Mouse (Mus musculus) thymus, postnatal 4 days (tissue): ENCODE data around the gene Tln2.
A peak's percentile ranks its signal among the peaks of the same experiment; 100 is the strongest.

Experiments used
- DNase-seq: peaks from one replicate; pipeline ENCODE4 v3.0.0; 2021

The Tln2 gene

GRCm38 (mm10) chr9:67463440-67464122 lies 95.9 kb downstream of the Tln2 start:
- DNase-seq, result no peak

- DNase-seq, result no peak
Measured at GRCm38 (mm10) chr9:67441484-67441883, 118.0 kb downstream of the Tln2 start.

- DNase-seq, result no peak
Measured at GRCm38 (mm10) chr9:67437511-67437910, 122.0 kb downstream of the Tln2 start.

DNA sequence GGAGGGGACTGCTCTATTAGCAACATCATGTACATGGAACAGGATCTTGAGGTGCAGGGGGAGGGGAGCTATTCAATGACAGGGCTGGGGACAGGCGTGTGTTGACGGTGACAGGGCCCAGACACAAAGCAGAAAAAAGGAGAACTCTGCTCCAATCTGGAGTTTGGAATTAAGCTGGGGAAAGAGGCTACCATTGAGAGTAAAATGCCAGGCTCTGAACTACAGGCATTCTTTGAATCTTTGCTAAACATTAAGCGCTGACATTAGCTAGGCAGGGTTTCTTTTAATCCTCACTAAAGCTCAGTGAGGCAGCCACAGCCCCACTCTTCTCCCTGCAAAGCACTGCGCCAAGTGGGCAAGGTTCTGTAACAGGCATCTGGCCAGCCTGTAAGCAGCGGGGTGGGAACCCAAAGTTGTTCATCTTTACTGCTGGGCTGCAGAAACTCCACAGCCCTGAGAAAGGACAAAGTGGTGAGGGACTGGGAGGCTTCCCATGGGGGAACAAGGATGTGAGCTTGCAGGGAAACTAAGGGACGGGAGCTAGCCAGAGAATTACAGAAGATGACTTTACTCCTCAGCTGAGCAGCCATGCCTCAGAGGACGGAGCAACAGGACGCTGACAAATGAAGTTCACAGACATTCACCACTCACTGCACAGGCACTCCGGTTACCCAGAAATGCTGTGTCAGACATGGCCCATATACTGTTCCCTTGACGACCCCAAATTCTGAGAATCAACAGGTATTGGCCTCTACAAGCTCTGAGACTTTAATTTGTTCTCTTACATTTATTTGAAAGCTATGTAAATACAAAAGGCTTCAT lies 124.0 kb downstream of the Tln2 start:
- DNase-seq, result no peak

GRCm38 (mm10) chr9:67429199-67429892 lies 130.2 kb downstream of the Tln2 start:
- no peak for DNase-seq

GRCm38 (mm10) chr9:67428306-67429047 lies 131.0 kb downstream of the Tln2 start:
- DNase-seq, result no peak

- DNase-seq, result no peak
Measured at GRCm38 (mm10) chr9:67426304-67426703, 133.2 kb downstream of the Tln2 start.

GRCm38 (mm10) chr9:67424110-67424509 lies 135.4 kb downstream of the Tln2 start:
- no peak for DNase-seq

DNA sequence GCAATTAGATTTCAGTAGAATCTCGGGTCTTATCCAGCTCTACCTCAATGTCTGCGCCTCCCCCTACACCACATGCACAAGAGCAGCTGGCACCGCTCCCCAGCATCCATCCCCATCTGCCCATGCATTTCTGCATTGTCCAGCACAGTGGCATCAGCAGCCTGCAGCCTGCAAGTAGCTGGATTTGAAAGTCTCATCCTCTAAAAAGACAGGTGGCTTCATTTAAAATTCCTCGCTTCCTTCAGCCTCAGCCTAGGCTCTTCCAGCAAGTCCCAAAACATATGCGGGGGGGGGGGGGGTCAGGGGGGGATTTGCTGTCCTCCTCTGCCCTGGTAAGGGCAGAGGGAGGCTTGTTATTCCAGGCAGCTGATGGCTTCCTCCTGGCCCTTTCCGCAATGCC lies 141.4 kb downstream of the Tln2 start:
- DNase-seq, result no peak

GRCm38 (mm10) chr9:67410667-67411066 lies 148.8 kb downstream of the Tln2 start:
- DNase-seq, result no peak

GRCm38 (mm10) chr9:67404736-67405135 lies 154.8 kb downstream of the Tln2 start:
- DNase-seq, result peak; percentile 33

DNA sequence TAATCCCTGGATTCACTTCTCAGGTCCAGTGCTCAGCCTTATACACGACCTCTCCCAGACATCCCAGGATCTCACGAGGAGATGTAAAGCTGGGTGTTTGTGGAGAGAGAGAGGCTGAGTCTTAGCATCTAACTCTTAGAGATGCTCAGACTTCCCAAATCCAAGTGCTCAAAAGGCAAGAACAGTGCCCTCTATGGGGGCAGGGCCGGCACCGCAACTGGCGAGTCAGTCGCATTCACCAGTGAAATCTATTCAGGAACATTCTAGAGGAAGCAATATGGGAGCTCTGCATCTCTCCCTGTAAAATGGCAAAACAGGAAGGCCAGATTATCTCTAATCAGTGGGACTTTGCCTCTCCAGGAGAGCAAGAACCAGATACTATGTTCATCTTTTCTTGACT lies 159.9 kb downstream of the Tln2 start:
- peak; percentile 15 for DNase-seq

DNA sequence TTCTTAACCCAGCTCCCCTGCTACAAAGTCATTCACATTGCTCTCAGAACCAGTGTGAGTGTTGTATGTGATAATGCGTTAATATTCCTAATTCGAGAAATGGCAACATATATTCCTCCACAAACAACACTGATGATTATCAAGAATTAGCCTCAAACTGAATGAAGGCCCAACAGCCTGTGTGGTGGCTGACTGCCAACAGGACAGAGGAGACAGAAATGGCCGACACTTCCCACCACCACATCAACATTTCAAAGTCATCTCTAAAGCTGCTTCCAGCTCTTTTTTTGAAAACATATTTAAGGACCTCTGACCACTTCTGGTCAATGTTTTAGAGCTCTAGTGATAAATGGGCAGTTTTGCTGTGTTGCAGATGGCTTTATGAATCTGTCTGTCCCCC lies 161.7 kb downstream of the Tln2 start:
- DNase-seq, result no peak

DNA sequence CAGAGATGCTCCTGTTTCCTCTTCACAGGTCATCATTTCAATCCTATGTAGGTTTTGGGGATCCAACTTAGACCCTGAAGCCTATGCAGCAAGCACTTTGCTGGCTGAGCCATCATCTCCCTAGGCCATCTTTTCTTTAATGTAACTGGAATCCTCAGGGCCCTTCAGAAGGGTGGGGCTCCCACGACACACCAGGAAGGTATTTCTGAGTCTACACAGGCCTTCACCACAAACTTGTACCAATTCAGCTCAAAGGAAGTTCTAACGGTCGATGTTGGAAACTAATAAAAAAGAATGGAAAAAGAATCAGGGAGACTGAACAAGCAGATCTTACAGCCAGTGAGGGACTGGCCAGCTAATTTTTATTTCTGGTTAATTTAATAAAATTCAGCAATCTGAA lies 163.1 kb downstream of the Tln2 start:
- no peak for DNase-seq

DNA sequence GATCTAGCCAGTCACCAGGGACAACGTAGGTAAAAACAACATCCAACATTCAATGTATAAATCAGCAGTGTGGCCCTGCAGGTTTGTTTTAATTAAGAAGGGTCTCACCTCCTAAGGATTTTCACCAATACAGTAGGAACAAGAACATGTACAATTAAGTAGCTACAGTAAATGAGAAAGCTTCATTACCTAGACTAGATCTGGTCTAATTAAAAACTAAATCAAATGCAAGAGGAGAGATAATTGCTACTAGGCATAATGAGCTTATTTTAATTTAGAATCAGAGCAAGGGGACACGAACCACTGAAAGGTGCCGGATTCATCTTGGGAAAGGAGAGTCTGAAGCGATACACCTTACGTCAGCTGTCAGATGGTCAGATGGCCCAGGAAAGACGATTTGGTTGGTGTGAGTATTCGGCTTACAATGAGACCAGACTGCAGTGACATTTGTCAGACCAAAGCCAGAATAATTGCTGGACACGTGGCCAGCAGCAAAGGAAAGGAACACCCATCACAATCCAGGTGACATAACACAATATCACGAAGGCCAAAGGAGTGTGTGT lies 175.4 kb downstream of the Tln2 start:
- DNase-seq, result no peak

DNA sequence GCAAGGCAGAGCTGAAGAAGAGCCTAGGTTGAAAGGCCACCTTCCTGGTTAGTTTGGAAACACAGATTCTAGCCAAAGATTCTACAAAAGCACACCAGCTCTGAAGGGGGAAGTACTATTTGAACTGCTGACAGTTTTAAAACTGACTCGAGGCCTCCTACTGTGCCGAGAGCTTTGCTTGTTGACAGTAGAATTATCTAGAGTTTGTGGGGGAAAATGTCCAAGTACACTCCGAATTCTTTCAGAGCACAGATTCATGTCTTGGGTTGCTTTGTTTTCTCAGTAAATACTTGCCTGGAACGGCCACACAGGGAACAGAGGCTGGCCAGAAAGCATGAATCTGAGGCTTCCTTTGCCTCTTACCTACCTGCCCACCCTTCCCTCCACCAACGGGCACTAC lies 179.4 kb downstream of the Tln2 start:
- DNase-seq, result no peak

DNA sequence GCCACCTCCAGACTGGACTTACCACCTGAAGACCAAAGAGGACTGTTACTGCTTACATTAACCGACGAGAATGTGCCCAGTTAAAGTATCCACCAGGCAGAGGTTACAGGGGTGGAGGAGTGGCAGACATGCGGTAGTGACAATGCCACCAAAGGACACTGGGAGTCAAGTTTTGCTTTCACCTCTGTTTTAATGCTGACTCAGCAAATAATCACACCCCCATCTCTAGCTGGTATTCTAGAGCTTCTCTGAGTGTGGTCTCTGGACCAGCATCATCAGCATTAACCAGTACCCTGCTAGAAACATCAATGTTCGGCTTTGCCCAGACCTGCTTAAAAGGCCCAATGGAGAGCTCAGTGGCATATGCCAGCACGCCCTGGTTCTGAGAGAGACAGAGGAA lies 180.7 kb downstream of the Tln2 start:
- no peak for DNase-seq

GRCm38 (mm10) chr9:67368078-67368477 lies 191.4 kb downstream of the Tln2 start:
- no peak for DNase-seq

DNA sequence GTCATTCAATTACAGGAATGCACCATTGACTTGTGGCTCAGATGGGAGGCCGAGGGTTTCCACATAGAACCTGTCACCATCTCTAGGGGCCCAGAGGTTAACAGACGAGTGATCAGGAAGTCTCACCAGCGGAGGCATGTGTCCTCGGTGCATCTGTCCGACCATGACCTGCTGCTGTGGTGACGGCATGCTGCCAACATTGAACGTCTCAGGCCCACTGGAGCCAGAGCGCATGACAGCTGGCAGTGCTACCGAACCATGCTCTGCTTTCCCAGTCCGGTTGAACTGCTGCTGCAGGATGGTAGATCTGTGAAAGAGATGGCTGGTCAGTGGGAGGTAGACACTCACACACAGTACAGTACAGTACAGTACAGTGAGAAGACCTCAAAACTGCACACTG lies 197.0 kb downstream of the Tln2 start:
- no peak for DNase-seq

GRCm38 (mm10) chr9:67362053-67362452 lies 197.4 kb downstream of the Tln2 start:
- DNase-seq, result no peak

DNA sequence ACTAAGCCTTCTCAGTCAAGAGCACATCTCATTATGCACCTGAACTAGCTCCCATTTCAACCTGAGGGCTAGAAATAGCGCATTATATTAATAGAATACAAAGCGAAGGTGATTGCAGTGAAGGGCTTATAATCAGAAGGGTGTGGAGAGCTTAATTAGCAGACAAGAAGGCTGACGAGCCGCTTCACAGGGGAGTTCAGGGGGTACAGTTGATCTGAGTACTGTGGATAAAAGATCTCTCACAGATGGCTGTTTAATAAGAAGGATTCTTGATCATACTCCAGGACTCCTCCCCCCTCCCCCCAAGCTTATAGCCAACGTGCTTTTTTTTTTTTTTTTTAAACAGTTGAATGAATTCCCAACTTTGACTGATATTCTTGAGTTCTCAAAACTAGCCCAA lies 198.0 kb downstream of the Tln2 start:
- DNase-seq, result no peak

DNA sequence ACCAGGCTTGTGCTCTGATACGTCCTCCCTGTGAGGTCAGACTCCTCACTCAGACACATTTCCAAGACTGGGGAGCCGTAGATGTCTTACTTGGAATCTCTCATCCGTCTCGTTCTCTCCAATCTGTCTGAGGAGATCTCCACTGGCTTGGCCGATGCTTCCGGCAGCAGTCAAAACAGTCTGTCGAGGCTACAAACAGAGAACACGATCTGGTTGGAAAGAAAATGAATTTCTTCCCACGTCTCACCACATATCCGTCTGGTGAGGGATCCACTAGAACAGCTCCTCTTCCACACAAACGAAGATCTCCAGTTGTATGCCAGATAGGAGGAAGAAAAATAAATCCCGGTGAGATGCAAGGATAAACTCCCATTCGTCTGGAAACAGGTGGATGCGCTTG lies 205.1 kb downstream of the Tln2 start:
- DNase-seq, result no peak

DNA sequence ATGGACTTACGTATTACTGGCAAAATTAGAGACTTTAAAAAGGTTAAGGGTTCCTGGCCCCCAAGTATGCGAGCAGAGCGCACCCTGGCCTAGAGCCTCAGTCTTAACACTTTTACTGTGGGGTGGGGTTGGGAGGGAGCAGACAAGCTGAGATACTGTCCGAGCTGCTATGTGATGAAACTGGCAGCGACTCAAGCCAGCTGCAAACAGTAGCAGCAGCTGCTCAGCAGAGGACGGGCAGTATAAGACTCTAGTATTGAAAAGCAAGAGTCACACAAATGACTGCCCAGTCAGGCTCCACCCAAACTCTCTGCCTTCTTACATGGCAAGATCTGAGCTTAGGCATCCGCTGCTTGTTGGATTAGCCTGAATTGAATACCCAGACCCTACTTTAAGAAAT lies 206.1 kb downstream of the Tln2 start:
- no peak for DNase-seq
